Mouse (Mus musculus): ENCODE data around the gene Gps1. TPM values are rescaled to one million over a fixed set of nuclear protein-coding genes. Genes with fewer than 3 reads are reported as not detected.

The Gps1 gene
- polyA plus RNA-seq, 1 experiment from 2014 or later = 188 TPM

GRCm38 (mm10) chr11:120796614-120796946 lies 12.5 kb downstream of the Gps1 start:
- Histone ChIP-seq H3K9me3 (ENCODE audit: control insufficient read depth, low read length) (no peaks in the 10 kb centered on the region), H3K4me3 (ENCODE audit: low read length) (peak overlapping the region; percentile 99), H3K27ac (ENCODE audit: low read length) (peak overlapping the region; percentile 69), H3K4me1 (replicated peaks; ENCODE audit: control insufficient read depth, insufficient read depth, low read length) (peaks cover 20% of the 10 kb centered on the region), H3K4me2 (ENCODE audit: low read depth, low read length) (peak overlapping the region; percentile 50), H3K36me3 (ENCODE audit: control insufficient read depth, insufficient read depth, low read length) (peaks cover 19% of the 10 kb centered on the region), H3K9ac (ENCODE audit: low read length) (peak overlapping the region; percentile 61), H3K27me3 (ENCODE audit: control insufficient read depth, insufficient read depth, low read depth, low read length) (no peaks in the 10 kb centered on the region)
- 26% methylated on average over 8 of the region's 8 CpGs for WGBS
- 0 out of 2 replicates have a peak, but pooled peaks have one; percentile 0 for ATAC-seq (ENCODE audit: low read depth)

- WGBS = 68% methylated on average over 3 of the region's 3 CpGs
- peaks cover 8% of the 10 kb centered on the region for H3K36me3 ChIP-seq (ENCODE audit: control insufficient read depth, insufficient read depth, low read length)
- no peak for ATAC-seq (ENCODE audit: low read depth)
- no peak overlapping the region for H3K27ac ChIP-seq (ENCODE audit: low read length)
- no peak overlapping the region for H3K9ac ChIP-seq (ENCODE audit: low read length)
- no peaks in the 10 kb centered on the region for H3K27me3 ChIP-seq (ENCODE audit: control insufficient read depth, insufficient read depth, low read depth, low read length)
- no peaks in the 10 kb centered on the region for H3K9me3 ChIP-seq (ENCODE audit: control insufficient read depth, low read length)
- no peak overlapping the region for H3K4me3 ChIP-seq (ENCODE audit: low read length)
- peaks cover 20% of the 10 kb centered on the region for H3K4me1 ChIP-seq (replicated peaks; ENCODE audit: control insufficient read depth, insufficient read depth, low read length)
- no peak overlapping the region for H3K4me2 ChIP-seq (ENCODE audit: low read depth, low read length)
Measured at GRCm38 (mm10) chr11:120798244-120798643, 14.2 kb downstream of the Gps1 start.

GRCm38 (mm10) chr11:120799316-120799890 lies 15.3 kb downstream of the Gps1 start:
- Histone ChIP-seq H3K4me2 (ENCODE audit: low read depth, low read length) (peak overlapping the region; percentile 11; the same call in 1 of the 2 replicates), H3K27me3 (ENCODE audit: control insufficient read depth, insufficient read depth, low read depth, low read length) (no peaks in the 10 kb centered on the region), H3K9ac (ENCODE audit: low read length) (no peak overlapping the region; the same call in 1 of the 2 replicates), H3K4me1 (replicated peaks; ENCODE audit: control insufficient read depth, insufficient read depth, low read length) (peaks cover 20% of the 10 kb centered on the region), H3K9me3 (ENCODE audit: control insufficient read depth, low read length) (no peaks in the 10 kb centered on the region), H3K4me3 (ENCODE audit: low read length) (no peak overlapping the region), H3K36me3 (ENCODE audit: control insufficient read depth, insufficient read depth, low read length) (no peaks in the 10 kb centered on the region), H3K27ac (ENCODE audit: low read length) (peak overlapping the region; percentile 86)
- WGBS = 45% methylated on average over 6 of the region's 6 CpGs
- no peak for ATAC-seq (ENCODE audit: low read depth)

- Histone ChIP-seq H3K27ac (ENCODE audit: low read length) (peak overlapping the region; percentile 86), H3K27me3 (ENCODE audit: control insufficient read depth, insufficient read depth, low read depth, low read length) (no peaks in the 10 kb centered on the region), H3K36me3 (ENCODE audit: control insufficient read depth, insufficient read depth, low read length) (peaks cover under 1% of the 10 kb centered on the region; the same call in 1 of the 2 replicates), H3K9me3 (ENCODE audit: control insufficient read depth, low read length) (no peaks in the 10 kb centered on the region), H3K9ac (ENCODE audit: low read length) (peak overlapping the region; percentile 60), H3K4me1 (replicated peaks; ENCODE audit: control insufficient read depth, insufficient read depth, low read length) (peaks cover 14% of the 10 kb centered on the region), H3K4me3 (ENCODE audit: low read length) (peak overlapping the region; percentile 8; the same call in 1 of the 2 replicates), H3K4me2 (ENCODE audit: low read depth, low read length) (peak overlapping the region; percentile 25; the same call in 1 of the 2 replicates)
- 5% methylated on average over 10 of the region's 10 CpGs for WGBS
- peak; percentile 83 for ATAC-seq (ENCODE audit: low read depth)
Measured at GRCm38 (mm10) chr11:120800061-120800904, 16.2 kb downstream of the Gps1 start.

- Histone ChIP-seq H3K4me3 (ENCODE audit: low read length) (no peak overlapping the region), H3K9me3 (ENCODE audit: control insufficient read depth, low read length) (no peaks in the 10 kb centered on the region), H3K27ac (ENCODE audit: low read length) (no peak overlapping the region), H3K27me3 (ENCODE audit: control insufficient read depth, insufficient read depth, low read depth, low read length) (no peaks in the 10 kb centered on the region), H3K4me2 (ENCODE audit: low read depth, low read length) (no peak overlapping the region), H3K36me3 (ENCODE audit: control insufficient read depth, insufficient read depth, low read length) (peaks cover 32% of the 10 kb centered on the region), H3K4me1 (replicated peaks; ENCODE audit: control insufficient read depth, insufficient read depth, low read length) (peaks cover 10% of the 10 kb centered on the region), H3K9ac (ENCODE audit: low read length) (no peak overlapping the region)
- no peak for ATAC-seq (ENCODE audit: low read depth)
- 80% methylated on average over 7 of the region's 7 CpGs for WGBS
Measured at GRCm38 (mm10) chr11:120804274-120804673, 20.2 kb downstream of the Gps1 start.

GRCm38 (mm10) chr11:120804769-120805168 lies 20.7 kb downstream of the Gps1 start:
- no peaks in the 10 kb centered on the region for H3K9me3 ChIP-seq (ENCODE audit: control insufficient read depth, low read length)
- peaks cover 6% of the 10 kb centered on the region for H3K4me1 ChIP-seq (replicated peaks; ENCODE audit: control insufficient read depth, insufficient read depth, low read length)
- no peaks in the 10 kb centered on the region for H3K27me3 ChIP-seq (ENCODE audit: control insufficient read depth, insufficient read depth, low read depth, low read length)
- no peak overlapping the region for H3K4me3 ChIP-seq (ENCODE audit: low read length)
- no peak overlapping the region for H3K27ac ChIP-seq (ENCODE audit: low read length)
- peaks cover 37% of the 10 kb centered on the region for H3K36me3 ChIP-seq (ENCODE audit: control insufficient read depth, insufficient read depth, low read length)
- no peak overlapping the region for H3K4me2 ChIP-seq (ENCODE audit: low read depth, low read length)
- 56% methylated on average over 4 of the region's 4 CpGs for WGBS
- H3K9ac ChIP-seq (ENCODE audit: low read length) = no peak overlapping the region
- ATAC-seq (ENCODE audit: low read depth) = no peak

GRCm38 (mm10) chr11:120805375-120806298 lies 21.6 kb downstream of the Gps1 start:
- H3K9me3 ChIP-seq (ENCODE audit: control insufficient read depth, low read length) = no peaks in the 10 kb centered on the region
- H3K4me2 ChIP-seq (ENCODE audit: low read depth, low read length) = no peak overlapping the region
- H3K36me3 ChIP-seq (ENCODE audit: control insufficient read depth, insufficient read depth, low read length) = peaks cover 46% of the 10 kb centered on the region
- H3K4me1 ChIP-seq (replicated peaks; ENCODE audit: control insufficient read depth, insufficient read depth, low read length) = no peaks in the 10 kb centered on the region; the same call in 1 of the 2 replicates
- no peak overlapping the region for H3K4me3 ChIP-seq (ENCODE audit: low read length)
- 78% methylated on average over 7 of the region's 7 CpGs for WGBS
- ATAC-seq (ENCODE audit: low read depth) = no peak
- no peak overlapping the region for H3K9ac ChIP-seq (ENCODE audit: low read length)
- H3K27ac ChIP-seq (ENCODE audit: low read length) = no peak overlapping the region
- no peaks in the 10 kb centered on the region for H3K27me3 ChIP-seq (ENCODE audit: control insufficient read depth, insufficient read depth, low read depth, low read length)

- H3K9ac ChIP-seq (ENCODE audit: low read length) = no peak overlapping the region
- no peak overlapping the region for H3K4me3 ChIP-seq (ENCODE audit: low read length)
- no peaks in the 10 kb centered on the region for H3K4me1 ChIP-seq (replicated peaks; ENCODE audit: control insufficient read depth, insufficient read depth, low read length)
- WGBS = 89% methylated on average over 12 of the region's 12 CpGs
- H3K9me3 ChIP-seq (ENCODE audit: control insufficient read depth, low read length) = no peaks in the 10 kb centered on the region
- no peak overlapping the region for H3K27ac ChIP-seq (ENCODE audit: low read length)
- H3K27me3 ChIP-seq (ENCODE audit: control insufficient read depth, insufficient read depth, low read depth, low read length) = no peaks in the 10 kb centered on the region
- ATAC-seq (ENCODE audit: low read depth) = no peak
- no peak overlapping the region for H3K4me2 ChIP-seq (ENCODE audit: low read depth, low read length)
- H3K36me3 ChIP-seq (ENCODE audit: control insufficient read depth, insufficient read depth, low read length) = peaks cover 70% of the 10 kb centered on the region
Measured at GRCm38 (mm10) chr11:120808010-120808409, 23.9 kb downstream of the Gps1 start.

GRCm38 (mm10) chr11:120812068-120812467 lies 28.0 kb downstream of the Gps1 start:
- no peaks in the 10 kb centered on the region for H3K27me3 ChIP-seq (ENCODE audit: control insufficient read depth, insufficient read depth, low read depth, low read length)
- 92% methylated on average over 16 of the region's 16 CpGs for WGBS
- no peak overlapping the region for H3K9ac ChIP-seq (ENCODE audit: low read length)
- no peak overlapping the region for H3K4me2 ChIP-seq (ENCODE audit: low read depth, low read length)
- H3K36me3 ChIP-seq (ENCODE audit: control insufficient read depth, insufficient read depth, low read length) = peaks cover 95% of the 10 kb centered on the region
- no peaks in the 10 kb centered on the region for H3K9me3 ChIP-seq (ENCODE audit: control insufficient read depth, low read length)
- no peak overlapping the region for H3K4me3 ChIP-seq (ENCODE audit: low read length)
- ATAC-seq (ENCODE audit: low read depth) = no peak
- H3K4me1 ChIP-seq (replicated peaks; ENCODE audit: control insufficient read depth, insufficient read depth, low read length) = no peaks in the 10 kb centered on the region
- H3K27ac ChIP-seq (ENCODE audit: low read length) = no peak overlapping the region
